Mouse (Mus musculus): ENCODE results near the gene Adam1a.
"Not testable (repeated sequence)": the region's sequence is repeated elsewhere in the genome, so short reads cannot be mapped to it uniquely, and the experiment has no call there.

The Adam1a gene

DNA sequence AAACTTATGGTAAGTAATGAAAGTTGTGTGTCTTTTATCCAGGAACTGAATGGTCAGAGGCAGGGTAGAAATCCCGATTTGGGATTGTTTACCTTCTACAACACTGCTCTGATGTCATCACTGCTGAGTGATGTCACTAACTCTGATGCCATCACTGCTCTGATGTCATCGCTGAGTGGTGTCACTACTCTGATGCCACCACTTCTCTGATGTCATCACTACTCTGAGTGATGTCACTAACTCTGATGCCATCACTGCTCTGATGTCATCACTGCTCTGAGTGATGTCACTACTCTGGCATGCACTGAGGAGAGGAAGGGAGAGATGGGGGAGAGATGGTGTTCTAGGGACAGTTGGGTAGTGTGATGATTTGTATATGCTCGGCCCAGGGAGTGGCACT is 17.2 kb upstream of the Adam1a start:
- no peak for DNase-seq

DNA sequence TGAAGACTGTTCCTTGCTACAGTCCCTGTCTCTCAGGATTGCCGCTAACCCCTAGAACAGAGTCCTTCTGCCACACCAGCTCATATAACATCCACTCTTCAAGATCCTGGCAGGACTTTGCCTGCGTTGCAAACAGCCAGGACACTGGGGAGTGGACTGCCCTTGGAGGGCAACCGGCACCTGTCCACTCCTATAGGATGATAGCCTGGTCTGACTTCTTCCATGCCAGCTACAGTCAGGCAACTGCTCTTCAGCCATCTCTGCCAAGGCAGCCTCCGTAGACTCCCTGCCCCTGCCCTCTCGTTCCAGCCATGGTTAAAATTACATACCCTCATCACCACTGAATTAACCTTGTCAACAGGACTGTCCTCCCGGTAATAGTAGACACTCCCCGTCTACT is 3.9 kb upstream of the Adam1a start:
- DNase-seq: no peak

DNA sequence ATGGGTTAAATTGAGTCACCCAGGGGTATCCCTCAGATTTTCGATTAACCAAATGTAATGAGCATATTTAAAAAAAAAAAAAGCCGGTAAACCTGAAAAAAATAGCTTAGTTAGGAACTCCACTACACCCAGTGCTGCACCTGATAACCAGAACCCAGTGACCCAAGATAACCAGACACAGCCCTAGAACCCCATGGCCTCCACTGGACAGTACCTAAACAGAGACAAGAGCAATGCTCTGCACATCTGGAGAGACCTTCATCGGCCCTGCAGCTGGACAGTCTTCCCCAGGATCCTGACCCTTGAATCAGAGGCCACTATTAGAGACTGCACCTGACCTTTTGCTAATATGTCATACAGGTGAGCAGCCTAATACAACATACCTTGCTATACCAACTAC is 1.8 kb upstream of the Adam1a start:
- DNase-seq: no peak

DNA sequence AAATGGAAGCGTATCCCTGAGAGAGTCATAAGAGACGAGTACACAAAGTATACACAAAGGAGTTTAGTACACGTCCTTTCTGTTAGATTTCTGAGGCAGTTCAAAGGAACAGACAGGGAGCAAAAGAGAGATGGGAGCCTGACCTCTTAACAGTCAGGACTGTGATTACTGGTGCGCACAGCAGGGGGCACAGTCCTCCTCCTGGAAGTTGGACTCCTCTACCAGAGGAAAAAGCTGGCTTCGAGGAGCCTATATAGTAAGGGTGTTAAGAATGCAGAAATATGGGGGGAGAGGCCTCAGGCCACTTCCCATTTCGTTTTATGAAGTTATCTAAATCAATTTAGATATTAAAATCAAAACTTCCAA is 1.2 kb upstream of the Adam1a start:
- peak; percentile 56 for DNase-seq

DNA sequence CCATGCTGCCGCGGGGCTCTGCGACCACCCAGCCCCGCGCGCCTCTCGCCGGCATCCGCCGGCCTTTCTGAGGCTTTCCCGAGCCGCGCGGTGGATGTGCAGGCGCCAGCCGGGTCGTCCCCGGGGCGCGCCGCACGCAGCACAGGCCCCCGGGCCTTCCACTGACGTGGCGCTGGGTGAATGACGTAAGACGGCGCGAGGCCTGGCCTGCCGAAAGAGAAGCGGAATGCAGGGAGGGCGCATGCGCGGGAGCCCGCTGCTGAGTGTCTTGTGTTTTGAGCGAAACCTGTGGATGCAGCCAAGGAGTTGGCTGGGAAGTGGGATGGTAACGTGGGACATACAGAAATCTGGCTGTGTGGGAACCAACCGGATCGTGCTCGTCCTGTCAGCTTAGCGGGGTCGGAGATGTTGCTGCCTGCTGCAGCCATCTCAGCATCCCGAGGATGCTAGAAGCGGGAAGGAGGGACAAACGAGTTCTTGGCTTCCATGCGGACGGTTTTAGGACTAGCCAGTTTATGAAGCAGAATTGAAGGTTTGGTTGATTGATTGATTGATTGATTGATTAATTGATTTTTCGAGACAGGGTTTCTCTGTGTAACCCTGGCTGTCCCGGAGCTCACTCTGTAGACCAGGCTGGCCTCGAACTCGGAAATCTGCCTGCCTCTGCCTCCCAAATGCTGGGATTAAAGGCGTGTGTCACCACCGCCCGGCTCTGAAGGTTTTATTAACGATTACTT is 679 bp upstream of the Adam1a start, which contains the start of gene Mapkapk5:
TSS of gene Mapkapk5 (minus strand) at position 113 of the 737 bp plus-strand sequence.
- DNase-seq: peak; percentile 98

DNA sequence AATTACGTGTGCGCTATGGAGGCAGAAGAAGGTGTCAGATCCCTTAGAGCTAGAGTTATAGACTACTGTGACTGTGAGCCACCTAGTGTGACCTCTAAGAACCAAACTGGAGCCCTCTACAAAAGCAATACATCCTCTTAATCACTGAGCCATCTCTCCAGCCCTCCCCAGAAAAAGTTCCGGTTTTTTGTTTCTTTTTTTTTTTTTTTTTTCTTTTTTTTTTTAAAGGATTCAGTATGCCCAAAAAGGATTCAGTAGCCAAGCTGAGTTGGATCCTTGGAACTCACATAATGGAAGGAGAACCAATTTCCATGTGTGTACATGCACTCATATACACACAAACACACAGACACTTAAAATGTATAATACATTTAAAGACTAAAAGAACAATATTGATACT is 1.9 kb downstream of the Adam1a start:
- DNase-seq: no peak

DNA sequence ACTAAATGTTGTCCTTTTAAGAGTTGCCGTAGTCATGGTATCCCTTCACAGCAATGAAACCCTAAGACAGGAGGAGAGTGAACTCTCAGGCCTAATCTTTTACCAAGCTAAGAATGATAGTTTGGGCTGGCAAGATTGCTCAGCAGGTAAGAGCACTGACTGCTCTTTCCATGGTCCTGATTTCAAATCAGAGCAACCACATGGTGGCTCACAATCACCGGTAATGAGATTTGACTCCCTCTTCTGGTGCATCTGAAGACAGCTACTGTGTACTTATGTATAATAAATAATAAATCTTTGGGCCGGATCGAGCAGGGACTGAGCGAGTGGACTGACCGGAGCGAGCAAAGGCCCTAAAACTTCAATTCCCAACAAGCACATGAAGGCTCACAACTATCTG is 4.0 kb downstream of the Adam1a start:
- no peak for DNase-seq

DNA sequence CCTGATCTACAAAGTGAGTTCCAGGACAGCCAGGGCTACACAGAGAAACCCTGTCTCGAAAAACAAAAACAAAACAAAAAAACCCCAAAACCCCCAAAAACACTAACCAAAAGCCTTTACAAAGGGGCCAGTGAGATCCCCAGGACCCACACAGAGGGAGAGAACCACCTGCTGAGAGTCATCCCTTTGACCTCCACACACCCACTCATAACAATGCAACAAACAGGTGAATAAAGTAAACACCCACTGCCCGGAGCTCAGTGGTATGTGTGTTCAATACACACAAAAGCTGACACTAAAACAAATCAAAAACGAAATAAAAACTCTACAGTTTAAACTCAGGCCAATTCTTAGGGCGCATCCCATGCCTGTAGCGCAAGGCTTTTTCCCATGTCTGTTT is 5.2 kb downstream of the Adam1a start:
- no peak for DNase-seq

DNA sequence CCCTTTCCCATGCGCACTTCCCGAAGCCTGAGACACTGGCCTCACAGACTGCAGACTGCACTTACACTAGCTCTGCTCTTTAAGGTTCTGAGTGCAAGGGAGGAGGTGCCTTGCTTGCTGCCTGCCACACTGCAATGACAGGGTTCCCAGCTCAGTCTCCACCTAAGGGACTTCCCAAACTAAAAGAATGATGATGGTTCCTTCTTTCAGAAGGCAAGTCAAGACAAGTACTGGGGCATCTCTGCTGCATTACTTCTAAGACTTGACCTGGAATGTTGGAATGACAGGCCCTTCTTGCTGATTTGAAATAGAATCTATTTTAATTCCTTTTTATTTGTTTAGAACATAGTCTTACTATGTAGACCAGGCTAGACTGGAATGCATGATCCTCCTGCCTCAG is 7.7 kb downstream of the Adam1a start:
- no peak for DNase-seq

DNA sequence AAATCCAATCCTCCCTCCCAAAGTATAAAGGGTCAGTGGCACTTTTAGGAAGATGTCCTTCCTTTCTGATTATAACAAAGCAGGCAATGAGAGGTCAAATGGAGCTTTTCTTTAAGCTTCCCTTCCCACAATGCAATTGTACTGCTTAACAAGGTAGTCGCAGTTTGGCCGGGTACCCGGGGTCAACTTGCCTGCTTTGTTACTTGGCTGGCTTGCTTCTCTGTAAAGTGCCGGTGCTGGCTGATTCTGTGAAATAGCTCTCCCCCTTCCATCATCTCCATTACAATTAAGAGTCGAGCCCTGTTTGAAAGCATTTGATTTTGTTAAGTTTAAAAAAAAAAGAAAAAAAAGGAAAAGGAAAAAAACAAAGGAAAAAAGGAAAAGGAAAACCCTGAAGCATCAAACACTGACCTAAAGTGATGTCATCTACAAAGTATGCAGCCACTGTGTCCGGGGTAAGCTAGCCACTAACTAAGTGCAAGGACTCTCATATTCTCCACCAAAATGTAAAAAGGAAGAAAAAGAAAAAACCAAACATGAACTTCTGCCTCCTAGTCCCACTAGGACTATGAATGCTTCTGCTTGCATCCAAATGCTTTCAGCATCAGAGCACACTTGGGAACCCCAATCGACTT is 8.2 kb downstream of the Adam1a start:
- DNase-seq: no peak

DNA sequence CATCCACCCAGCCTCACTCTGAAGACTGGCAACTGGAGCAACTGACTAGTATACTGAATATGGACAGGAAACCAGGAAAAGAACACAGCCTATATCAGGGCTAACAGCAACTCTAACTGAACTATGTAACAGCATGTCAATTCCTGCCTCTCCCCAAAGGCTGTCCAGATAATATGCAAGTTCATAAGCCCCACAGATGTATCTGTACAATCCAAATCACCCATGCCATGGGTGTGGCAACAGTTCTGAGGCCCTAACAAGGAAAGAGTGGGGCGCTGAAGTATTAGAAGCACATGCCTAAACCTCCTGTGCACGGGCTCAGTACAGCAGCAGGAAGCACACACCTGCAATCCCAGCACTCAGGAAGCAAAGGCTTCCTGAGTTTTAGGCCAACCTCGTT is 10.2 kb downstream of the Adam1a start:
- no peak for DNase-seq

DNA sequence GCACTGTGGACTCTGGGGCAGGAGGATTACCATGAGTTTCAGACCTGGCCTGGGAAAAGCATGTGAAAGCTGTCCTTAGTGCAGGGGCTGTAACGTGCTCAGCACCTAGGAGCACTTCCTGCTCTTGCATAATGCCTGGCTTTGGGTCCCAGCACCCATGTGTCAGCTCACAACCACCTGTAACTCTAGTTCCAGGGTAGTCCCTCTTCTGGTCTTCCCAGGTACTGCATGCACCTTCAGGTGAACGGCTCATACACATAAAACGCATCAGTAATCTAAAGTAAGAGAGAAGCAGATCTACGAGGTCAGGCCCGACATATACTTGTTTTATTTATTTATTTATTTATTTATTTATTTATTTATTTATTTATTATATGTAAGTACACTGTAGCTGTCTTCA is 10.8 kb downstream of the Adam1a start:
- peak; percentile 31 for DNase-seq

DNA sequence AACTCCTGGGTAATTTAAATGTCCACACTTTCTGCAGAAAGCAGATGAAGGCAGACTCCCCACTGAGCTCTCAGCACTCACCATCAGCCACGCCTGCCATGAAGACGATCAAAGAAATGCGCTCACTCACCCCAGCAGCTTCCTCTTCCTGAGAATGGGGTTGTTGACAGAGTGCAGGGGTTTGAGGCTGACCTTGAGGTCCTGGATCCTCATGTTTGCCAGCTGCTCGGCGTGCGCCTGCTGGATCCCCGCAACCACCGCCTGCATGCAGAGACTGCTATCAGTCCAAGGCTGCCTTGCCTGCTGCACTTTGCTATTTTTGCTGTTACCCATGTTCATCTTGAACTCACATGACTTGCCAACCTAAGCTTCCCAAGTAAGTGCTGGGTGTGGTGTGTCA is 18.3 kb downstream of the Adam1a start:
- no peak for DNase-seq

DNA sequence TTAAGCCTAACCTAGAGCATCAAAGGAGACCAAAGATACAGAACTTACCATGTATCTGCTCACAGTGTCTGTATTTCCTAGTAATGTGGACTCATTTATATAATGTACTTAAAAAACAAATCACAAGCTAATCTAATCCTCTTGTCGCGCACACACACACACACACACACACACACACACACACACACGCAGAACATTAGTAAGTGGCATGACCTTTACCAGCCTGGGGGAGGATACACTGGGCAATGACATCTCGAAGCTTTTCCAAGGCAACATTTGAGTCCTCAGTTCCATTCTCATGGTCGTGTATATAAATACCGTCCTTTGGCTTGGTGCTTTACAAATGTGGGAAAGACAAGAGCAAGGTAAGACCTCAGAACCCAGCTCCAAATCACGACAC is 18.8 kb downstream of the Adam1a start:
- DNase-seq: no peak

DNA sequence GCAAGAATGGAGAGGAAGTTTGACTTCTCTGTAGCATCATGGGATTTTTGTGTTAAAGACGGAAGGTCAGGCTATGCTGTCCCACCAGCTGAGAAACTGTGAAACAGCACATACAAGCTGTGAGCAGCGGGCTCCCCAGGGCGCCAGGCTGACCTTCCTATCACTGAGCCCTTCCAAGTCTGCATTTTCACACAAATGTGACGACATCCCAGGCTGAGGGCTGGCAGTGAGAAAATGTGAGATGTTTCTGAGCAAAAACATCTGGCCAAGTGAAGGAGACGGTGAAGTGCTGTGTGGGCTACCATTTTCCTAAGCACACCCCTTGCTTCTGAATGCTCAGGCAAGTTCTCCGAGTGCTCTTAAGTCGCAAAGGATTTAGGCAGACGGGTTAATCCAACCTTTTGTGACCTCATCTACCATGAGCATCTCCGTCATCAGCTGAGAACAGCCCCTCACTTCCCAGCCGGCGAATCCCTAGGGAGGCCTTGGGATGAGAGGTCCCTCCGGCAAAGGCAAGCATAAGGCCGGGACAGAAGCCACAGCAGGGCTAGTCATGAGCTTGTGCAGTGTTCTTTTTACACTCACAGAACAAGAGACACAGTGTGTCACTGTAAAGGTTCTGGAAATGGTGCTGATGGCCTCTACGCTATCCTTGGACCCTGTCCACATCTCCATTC is 19.4 kb downstream of the Adam1a start:
- no peak for DNase-seq

DNA sequence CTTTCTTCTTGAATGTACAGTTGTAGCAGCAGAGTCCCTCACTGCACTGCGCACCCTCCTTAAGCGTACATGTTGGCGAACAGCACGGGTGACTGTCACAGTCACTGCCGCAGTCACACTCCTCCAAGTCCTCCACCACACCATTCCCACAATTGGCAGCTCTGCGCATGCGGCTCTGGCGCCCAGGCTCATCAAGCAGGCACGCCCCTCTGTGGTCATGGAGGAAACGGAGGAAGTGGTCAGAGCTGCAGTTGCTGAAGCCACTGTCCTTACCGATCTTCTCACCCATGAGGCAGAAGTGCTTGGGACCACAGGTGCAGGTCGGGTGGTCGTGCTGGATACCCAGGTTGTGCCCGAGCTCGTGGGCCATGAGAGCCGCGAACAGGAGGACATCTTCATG is 25.5 kb downstream of the Adam1a start:
- not testable (repeated sequence) for DNase-seq

DNA sequence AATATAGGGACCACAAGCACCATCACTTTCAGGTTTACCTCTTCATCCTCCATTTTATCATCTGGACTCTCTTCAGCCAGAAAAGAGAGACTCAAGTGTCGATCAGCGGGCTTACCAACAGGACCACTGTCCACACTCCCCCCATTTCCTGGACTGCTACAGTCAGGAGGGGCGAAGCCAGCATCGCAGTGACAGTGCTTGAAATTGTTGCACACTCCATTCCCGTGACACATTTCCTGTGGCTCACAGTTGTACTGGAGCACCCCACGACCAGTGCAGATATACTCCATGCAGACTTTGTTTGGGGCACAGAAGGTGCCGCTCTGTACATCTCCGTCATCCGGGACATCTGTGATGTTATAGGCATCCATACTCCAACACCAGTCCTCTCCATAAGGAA is 26.3 kb downstream of the Adam1a start:
- DNase-seq: no peak

DNA sequence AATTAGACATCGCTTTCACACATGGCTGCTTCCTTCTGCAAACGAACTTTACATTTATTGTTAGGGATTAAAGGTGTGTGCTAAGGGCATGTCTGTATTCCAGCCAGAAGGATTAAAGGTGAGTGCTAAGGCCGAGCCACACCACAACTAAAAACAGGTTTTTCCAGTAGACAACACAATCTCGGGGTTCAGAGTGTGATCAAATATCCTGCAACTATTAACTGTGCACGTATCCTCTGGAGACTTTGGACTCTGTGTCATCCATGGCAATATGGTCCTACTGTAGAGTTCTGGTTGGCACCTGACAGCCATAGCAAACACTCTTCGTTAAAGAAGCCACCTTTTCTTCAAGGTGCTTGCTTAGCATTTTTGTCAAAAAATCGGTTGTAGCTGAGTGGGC is 35.3 kb downstream of the Adam1a start:
- no peak for DNase-seq

DNA sequence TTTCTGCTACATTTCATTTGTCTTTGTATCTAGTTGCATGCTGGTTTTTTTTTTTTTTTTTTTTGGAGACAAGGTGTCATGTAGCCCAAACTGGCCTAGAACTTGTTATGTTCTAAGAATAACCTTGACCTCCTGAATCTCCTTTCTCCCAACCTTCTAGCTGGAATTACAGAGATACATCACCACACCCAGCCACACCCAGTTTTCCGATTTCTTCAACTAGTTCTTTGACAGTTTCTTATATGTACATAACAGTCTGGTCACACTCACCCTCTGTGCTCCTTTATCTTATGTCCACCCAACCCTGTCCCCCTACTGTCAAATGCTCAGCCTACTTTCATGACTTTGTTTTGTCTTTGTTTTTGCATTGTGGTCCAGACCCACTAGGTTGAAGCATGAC is 38.4 kb downstream of the Adam1a start:
- no peak for DNase-seq

DNA sequence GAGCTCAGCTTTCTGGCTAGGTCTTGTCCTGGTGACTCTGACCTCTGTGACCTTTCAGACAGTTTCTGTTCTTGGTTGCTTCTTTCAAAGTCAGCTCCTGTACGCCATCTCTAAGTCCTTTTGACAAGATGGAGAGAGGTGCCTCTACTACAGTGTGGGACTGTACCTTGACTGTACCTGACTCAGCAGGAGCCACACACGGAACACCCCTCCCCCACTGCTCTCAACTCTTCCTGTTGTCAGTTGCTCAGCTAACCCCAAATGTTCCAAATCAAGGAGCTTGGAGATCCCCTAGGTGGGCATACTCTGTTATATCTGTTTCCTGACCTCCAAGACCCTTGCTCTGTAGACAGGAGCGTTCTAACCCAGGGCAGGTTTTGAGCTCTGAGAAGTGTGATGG is 42.1 kb downstream of the Adam1a start, which contains the start of gene Adam1b:
TSS of gene Adam1b (minus strand) at position 205 of the 400 bp plus-strand sequence.
- peak; percentile 53 for DNase-seq

DNA sequence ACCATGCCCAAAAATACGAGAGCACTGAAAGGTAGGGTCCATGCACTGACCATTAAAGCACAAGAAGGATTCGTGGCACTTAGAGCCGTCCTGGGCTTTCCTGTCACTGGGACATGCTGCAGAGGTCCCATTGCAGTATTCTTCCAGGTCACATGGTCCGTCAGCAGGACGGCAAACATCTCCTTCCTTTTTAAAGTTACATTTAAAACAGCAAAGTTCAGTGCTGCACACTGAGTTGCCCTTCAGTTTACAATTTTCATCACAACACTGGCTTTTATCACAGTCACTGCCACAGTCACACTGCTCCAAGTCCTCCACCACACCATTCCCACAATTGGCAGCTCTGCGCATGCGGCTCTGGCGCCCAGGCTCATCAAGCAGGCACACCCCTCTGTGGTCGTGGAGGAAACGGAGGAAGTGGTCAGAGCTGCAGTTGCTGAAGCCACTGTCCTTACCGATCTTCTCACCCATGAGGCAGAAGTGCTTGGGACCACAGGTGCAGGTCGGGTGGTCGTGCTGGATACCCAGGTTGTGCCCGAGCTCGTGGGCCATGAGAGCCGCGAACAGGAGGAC is 43.8 kb downstream of the Adam1a start:
- DNase-seq: peak; percentile 7

DNA sequence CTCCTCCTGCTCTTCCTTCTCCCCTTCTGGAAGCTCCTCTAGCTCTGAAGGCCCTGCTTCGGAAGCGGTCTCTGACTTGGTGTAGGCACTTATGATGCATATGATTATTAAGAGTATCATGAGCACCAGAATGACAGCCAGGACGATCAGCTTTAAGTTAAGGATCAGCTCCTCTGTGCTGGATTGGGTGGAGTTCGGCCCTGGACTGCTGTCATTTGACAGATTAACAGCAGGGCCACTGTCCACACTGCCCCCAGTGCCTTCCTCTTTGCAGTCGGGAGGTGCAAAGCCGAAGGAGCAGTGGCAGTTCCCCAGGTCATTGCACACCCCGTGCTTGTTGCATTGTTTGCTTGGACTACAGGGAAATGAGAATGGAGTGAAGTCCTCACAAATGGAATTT is 44.6 kb downstream of the Adam1a start:
- DNase-seq: no peak

DNA sequence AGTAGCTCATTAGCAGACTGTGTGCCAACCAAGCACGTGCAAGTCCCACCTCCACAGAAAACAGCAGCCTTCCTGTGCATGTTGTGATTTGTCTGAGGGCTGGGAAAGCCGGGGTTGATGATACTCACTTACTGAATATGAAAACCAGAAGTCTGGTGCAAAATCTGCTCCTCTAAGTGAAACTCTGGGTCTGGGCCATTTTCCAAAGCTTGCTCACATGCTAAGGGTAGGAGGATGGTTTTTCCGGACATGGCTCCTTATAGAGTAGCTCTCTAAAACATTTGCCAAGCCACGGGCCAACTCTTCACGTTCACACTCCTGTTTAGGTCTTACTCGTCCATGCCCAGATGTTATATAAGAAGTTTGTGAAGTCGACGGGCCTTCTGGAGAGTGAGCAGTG is 52.0 kb downstream of the Adam1a start:
- no peak for DNase-seq

DNA sequence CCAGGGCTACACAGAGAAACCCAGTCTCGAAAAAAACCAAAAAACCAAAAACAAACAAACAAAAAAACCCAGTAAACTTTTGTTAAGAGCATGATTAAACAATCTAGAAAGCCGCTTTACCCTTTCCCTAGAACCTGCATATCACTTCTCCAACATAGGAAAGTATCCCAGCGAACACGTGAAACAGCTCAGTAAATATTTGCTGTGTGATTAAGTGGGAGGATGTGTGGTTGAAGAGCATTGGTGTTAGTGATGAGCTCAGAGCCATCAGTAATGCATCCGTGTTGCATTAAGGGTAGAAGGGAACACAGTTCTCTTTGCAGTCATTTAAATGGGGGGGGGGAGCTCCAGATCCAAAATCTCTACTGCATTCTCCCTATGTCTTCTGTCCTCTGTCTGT is 60.5 kb downstream of the Adam1a start:
- no peak for DNase-seq

All from thymus, postnatal 14 days (tissue).